Mouse (Mus musculus) fibroblast of lung, adult 2 months (primary cell): ENCODE results near the gene Nme8.
A peak's percentile ranks its signal among the peaks of the same experiment; 100 is the strongest.

Experiments
- DNase-seq: peaks from one replicate; pipeline ENCODE4 v3.0.0-alpha.2; 2011; ENCODE audit warnings: low read depth

Nme8 gene

GRCm38 (mm10) chr13:19697790-19698189 is at the start of gene Nme8:
Nme8 (minus strand) TSS chr13:19697794.
- no peak for DNase-seq

DNA sequence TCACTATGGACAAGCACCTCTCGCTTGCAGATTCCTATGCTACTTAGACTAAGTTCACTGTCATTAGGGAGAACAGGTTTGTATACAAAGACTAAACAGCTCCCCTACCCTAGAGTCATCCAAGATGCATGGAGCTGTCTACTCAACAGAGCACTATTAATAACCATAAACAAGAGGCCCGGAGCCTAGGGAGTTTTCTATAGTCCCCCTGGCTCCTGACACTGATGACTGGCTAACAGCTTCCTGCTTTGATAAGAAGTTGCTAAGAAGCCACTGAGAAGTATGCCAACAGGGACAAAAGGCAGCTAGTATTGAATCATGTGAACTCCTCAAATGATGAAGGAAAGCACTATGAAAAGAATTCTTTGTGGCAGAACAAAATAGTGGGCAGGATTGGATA is 48.1 kb upstream of the Nme8 start:
- DNase-seq: no peak

GRCm38 (mm10) chr13:19744536-19744935 is 46.9 kb upstream of the Nme8 start:
- DNase-seq: no peak

DNA sequence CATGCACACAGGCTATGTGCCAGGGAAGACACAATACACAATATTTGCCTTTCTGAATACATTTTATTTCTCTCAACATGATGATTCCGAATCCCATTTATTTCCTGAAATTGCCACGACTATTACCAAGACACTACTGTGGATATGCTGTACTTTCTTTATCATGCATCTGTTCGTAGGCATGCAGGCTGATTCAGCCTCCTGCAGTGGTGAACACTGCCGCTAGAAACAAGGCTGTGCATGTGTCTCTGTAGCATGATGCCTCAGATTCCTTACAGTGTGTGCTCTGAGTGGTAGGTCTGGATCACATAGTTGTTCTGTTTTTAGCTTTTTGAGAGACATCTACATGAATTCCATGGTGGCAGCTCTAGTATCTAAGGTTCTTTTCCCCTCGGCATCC is 37.0 kb upstream of the Nme8 start:
- no peak for DNase-seq

GRCm38 (mm10) chr13:19730826-19731225 is 33.2 kb upstream of the Nme8 start:
- DNase-seq: no peak

DNA sequence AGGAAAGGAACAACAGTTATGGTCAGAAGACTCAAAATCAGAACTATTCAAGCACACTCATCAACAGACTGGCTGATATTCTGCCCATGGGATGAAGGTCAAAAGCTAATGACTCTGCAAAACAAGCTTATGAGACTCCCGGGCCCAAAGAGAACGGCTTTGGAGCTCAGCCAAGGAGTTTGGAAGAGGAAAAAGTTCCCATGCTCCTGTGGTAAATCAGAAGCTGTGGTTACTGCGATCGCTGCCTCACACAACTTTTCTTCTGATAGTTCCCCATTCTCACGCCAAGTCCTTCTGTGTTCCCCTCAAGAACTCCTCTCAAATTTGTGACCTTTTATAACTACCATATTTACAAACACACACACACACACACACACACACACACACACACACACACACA is 21.4 kb upstream of the Nme8 start:
- peak; percentile 65 for DNase-seq

GRCm38 (mm10) chr13:19717201-19717600 is 19.6 kb upstream of the Nme8 start:
- no peak for DNase-seq

DNA sequence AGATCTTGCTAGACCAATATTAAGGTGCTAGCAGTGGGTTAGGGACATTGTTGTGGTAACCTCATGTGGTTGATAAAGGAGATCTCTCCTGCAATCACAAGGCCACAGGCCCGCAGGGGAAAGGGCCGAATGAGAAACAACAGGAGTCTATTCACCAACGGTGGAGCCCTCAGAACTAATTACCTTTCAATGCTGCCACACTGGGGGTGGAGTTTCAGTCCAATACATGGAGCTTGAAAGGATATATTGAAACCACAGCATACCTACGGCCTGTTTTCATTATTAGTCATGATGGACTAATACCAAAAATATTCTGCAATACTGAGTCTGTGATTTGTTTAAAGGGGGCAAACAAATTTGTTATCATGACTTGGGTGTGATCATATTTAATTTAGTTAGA is 6.2 kb upstream of the Nme8 start:
- peak; percentile 38 for DNase-seq

GRCm38 (mm10) chr13:19701443-19702078 is 4.0 kb upstream of the Nme8 start:
- DNase-seq: no peak

DNA sequence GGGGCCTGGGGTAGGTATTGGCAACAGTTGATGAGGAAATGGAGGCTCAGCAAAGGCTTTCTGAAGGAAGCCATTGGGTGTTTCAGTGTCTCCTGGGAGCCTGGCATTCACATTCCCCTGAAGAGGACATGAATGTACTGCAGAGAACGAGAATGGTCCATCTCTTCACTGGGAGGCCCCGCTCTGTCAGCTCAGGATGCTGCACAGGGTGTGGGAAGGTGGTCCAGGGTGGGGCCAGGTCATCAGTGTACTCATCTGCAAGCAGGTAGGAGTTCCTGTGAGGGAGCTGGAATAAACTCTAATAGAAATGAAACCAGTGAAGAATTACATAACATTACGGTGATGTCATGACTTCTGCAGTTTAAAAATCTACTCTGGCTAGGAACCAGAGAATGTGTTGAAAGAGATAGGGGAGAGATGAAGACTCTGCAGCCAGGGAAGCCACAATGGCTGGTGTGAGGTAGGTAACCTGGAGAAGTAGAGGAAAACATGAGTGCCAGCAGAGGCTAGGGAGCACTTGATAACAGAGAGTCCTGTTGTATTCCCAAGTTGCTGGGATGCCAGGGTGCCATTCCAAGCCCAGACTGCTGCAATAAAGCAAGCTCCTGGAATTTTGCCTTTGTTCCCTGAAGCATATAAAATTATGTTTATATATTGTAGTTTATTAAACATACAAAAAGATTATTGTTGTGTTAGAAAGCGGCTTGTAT is 3.3 kb upstream of the Nme8 start:
- DNase-seq: no peak

GRCm38 (mm10) chr13:19698524-19699173 is 1.1 kb upstream of the Nme8 start:
- no peak for DNase-seq

DNA sequence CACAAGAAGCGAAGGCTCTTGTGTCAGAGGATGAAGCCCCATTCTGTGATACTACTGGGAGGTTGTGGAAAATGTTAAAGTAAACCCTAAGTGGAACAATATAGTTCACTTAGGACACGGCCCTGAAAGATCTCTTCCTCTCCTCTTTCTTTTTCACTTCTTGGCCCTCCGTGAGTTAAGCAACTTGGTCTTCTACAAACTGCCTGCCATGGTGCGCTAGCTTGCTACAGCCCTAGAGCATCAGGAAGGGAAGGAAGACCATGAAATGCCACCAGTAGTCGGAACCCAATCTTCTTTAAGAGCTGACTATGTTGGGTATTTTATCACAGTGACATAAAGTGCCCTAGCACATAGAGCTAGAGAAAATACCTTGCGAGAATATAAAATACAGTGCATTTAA is 7.2 kb downstream of the Nme8 start:
- no peak for DNase-seq

GRCm38 (mm10) chr13:19689971-19690370 is 7.6 kb downstream of the Nme8 start:
- DNase-seq: no peak

DNA sequence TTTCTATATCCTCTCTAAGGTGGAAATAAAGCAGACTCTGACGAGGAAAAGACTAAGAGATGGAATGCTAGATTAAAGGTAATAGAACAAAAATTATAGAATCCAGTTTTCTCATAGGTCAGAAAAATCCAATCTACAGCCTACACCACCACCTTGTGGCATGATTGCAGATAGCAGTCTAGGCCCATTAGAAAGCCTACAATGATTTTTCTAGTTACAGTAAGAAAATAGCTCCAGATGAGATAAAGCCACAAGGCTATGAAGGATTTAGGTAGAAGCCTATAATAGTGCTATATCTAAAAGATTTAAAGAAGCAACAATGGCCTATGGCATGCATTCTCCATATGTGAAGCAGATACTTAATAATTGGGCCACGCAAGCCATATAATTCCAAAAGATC is 13.6 kb downstream of the Nme8 start:
- no peak for DNase-seq

- DNase-seq: no peak
These were observed 14.5 kb downstream of the Nme8 start for GRCm38 (mm10) chr13:19682879-19683640.

- no peak for DNase-seq
These were observed 23.0 kb downstream of the Nme8 start for GRCm38 (mm10) chr13:19674601-19675000.

DNA sequence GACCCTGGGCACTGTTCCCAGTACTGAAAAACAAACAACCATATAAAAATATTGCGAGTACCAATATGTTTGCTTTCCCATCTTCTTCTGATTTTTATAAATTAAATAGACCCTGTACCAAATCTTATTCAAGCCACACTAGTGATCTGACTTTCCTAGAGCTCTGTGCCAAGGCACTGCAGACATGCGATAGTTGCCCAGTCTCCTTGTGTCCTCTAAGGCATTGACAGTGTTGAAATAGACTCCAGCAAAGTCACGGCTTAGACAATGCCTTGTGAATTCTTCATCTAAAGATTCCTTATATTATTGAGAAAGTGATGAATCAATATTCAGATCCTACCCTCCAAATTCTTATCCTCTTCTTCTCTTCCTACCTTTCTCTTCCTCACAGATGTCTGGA is 23.6 kb downstream of the Nme8 start:
- DNase-seq: no peak

DNA sequence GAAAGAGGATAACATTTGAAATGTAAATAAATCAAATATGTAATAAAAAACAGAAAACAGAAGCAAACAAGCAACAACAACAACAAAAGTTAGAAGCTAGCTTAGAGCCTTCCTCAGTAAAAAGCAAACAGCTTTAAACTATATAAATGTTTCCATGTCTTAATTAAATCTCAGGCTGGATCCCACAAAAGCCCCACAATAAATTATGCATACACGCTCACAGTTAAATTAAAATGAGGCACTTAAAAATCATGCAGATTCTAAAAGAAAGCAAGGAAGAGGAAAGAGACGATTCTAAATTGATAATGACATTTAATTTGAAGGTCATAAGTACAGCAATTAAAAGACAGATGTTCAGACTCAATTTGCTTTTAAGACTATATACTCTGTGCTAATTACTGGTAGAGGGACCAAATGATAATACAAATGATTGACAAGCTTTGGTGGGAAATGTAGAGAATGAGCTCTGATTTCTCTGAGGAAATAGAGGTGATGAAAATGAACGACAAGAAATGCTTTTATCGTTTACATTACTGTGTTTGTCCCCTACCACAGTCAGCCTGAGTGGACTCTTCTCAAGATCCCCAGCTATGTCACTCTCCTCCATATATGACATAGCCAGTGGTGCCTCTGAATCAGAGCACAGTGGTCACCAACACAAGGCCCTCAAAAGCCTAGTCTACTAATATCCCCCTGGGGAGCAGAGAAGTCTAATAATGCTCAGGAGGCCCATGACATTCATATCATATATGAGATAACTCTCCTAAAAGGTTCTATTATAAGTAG is 29.0 kb downstream of the Nme8 start:
- no peak for DNase-seq

DNA sequence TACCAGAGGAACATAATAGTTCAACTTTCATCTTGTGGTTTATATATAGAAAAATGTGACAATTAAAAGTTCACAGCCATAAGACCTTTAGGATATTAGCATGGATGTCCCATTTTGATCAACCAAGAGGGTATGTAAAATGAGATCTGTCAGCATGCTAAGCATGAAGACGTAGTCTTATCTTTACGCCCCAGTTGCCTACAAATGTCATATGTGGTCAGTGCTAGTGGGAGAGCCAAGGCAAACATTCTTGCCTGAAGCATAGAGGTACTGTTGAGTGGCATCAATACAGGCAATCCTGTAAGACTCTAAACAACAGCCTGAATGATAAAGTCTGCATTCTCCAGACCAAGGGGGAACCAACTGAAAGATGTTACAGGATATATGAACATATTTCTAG is 45.2 kb downstream of the Nme8 start:
- no peak for DNase-seq

- DNase-seq: no peak
These were observed 47.8 kb downstream of the Nme8 start for GRCm38 (mm10) chr13:19649824-19650223.

GRCm38 (mm10) chr13:19644225-19644624 is 53.4 kb downstream of the Nme8 start:
- DNase-seq: no peak

DNA sequence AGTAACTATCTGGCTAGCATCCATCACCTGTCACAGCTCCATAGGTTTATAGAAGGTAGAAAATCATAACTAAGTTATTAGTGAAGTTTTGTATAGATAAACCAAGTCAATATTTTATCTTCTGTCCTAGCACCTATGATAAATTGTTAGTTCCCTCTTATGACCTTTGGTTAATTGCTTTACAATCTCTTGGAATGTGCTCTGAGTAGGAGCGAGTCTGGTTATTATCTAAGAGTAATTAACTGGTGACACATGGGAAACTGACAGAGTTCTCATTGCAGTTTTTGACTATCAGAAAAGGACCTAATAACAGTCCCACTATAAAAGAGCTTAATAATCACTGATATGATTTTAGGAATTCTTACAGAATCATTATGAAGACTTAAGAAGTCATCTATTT is 54.1 kb downstream of the Nme8 start:
- no peak for DNase-seq
